Mouse (Mus musculus) layer of hippocampus, adult 18-20 months (tissue): Measurements from ENCODE around the gene Dgkq. TPM values are rescaled to one million over a fixed set of nuclear protein-coding genes. Genes with fewer than 3 reads are reported as not detected.

Experiments used
- DNase-seq, 2 experiments: peaks; one replicate each; pipeline ENCODE4 v3.0.0; 2022; ENCODE audit warnings: low spot score in 2 of 2
- total RNA-seq, 2 experiments: library from RNA; stranded (reverse); gene quantifications; 2 replicates each; pipeline ENCODE4 v1.2.3; 2021

Dgkq gene
- total RNA-seq, 2 experiments from 2014 or later: 45.4 to 46.9 TPM

GRCm38 (mm10) chr5:108691152-108691551, 21.7 kb upstream of the Dgkq start:
- no peak for DNase-seq

GRCm38 (mm10) chr5:108689091-108689490, 19.6 kb upstream of the Dgkq start:
- DNase-seq: peak; percentile 46 to 73

GRCm38 (mm10) chr5:108680871-108681270, 11.4 kb upstream of the Dgkq start:
- DNase-seq: no peak

- DNase-seq: no peak
These were observed 10.4 kb upstream of the Dgkq start for GRCm38 (mm10) chr5:108679909-108680308.

GRCm38 (mm10) chr5:108678296-108678854, 8.9 kb upstream of the Dgkq start:
- no peak for DNase-seq

GRCm38 (mm10) chr5:108677605-108678295, 8.3 kb upstream of the Dgkq start:
- peak; percentile 77 to 83 for DNase-seq

- no peak for DNase-seq
These were observed 7.5 kb upstream of the Dgkq start for GRCm38 (mm10) chr5:108676772-108677498.

- no peak for DNase-seq
These were observed 5.9 kb upstream of the Dgkq start, which contains the start of gene Slc26a1 for GRCm38 (mm10) chr5:108675251-108675816. Gene Slc26a1, minus strand, starts transcription at chr5:108675569.

GRCm38 (mm10) chr5:108674624-108675023, 5.2 kb upstream of the Dgkq start:
- DNase-seq: no peak

GRCm38 (mm10) chr5:108671757-108672156, 2.3 kb upstream of the Dgkq start:
- DNase-seq: no peak

- peak in 1 of 2 experiments; percentile 53 for DNase-seq
These were observed 1.3 kb upstream of the Dgkq start for GRCm38 (mm10) chr5:108670785-108671184.

GRCm38 (mm10) chr5:108669986-108670385, 514 bp upstream of the Dgkq start:
- no peak for DNase-seq

GRCm38 (mm10) chr5:108668387-108668932, 1.0 kb downstream of the Dgkq start:
- DNase-seq: no peak

GRCm38 (mm10) chr5:108667370-108667769, 2.1 kb downstream of the Dgkq start:
- no peak for DNase-seq

- no peak for DNase-seq
These were observed 4.4 kb downstream of the Dgkq start for GRCm38 (mm10) chr5:108665066-108665465.

- DNase-seq: no peak
These were observed 6.7 kb downstream of the Dgkq start for GRCm38 (mm10) chr5:108662772-108663171.

GRCm38 (mm10) chr5:108660632-108661268, 8.7 kb downstream of the Dgkq start:
- peak; percentile 86 to 91 for DNase-seq

- no peak for DNase-seq
These were observed 9.5 kb downstream of the Dgkq start, which contains the start of gene Idua for GRCm38 (mm10) chr5:108659698-108660631. Gene Idua, plus strand, starts transcription at chr5:108660331.

GRCm38 (mm10) chr5:108658611-108659010, 10.9 kb downstream of the Dgkq start:
- no peak for DNase-seq

- no peak for DNase-seq
These were observed 12.1 kb downstream of the Dgkq start for GRCm38 (mm10) chr5:108657406-108657805.
